Mouse (Mus musculus): ENCODE results near the gene Wee1. TPM values are rescaled to one million over a fixed set of nuclear protein-coding genes. Genes with fewer than 3 reads are reported as not detected.
A peak's percentile ranks its signal among the peaks of the same experiment; 100 is the strongest.

The Wee1 gene
- polyA plus RNA-seq (2012): 0.69 and 1.1 TPM in 2 replicates

DNA sequence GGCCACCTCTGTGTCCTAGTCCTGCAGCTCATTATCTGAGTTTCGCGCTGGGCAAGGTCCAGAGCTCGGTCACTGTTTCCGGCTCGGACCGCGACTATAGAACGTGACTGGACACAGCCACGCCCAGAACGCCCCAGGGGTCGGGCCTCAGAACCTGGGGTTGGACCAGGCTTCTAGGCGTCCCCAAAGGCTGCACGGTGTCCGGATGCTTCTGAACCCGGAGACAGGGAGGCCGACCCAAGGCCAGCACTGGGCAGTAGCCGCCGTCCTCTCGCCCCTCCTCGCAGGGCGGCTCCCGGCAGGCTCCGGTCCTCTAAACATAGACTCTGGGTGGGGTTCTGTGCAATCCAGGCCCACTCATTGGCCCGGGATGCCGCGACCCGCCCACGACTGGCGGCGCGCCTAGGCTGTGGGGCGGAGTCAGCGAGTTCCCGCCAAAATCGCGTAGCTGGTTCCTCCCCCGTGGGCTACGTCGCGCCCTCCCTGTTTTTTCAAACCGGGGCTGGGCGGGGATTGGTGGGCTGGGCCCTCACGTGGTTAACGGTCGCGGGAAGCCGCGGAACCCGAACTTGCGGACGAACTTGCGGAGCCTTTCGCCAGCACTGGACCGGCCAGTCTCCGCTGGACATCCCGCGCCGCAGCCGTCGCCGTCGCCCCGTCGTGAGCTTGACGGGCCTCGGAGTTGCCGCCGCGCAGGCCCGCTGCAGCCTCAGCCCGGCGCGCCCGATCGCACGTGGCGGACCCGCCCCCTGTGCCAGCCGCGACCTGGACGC is at the start of gene Wee1:
Wee1 (plus strand) TSS at position 531 of the 773 bp plus-strand sequence.
- peaks cover 38% of the 10 kb centered on the region for H3K4me1 ChIP-seq (ENCODE audit: control insufficient read depth)
- H3K9me3 ChIP-seq (ENCODE audit: control insufficient read depth, low read length): no peaks in the 10 kb centered on the region
- H3K4me3 ChIP-seq (replicated peaks): peak within 1 kb of the TSS; percentile 99
- TF ChIP-seq TAL1 (IDR thresholded peaks at IDR 0.05; ENCODE audit: low read length) (no peak), GATA1 (IDR thresholded peaks at IDR 0.05; ENCODE audit: low read length) (no peak)
- H3K27me3 ChIP-seq (ENCODE audit: control insufficient read depth): no peaks in the 10 kb centered on the region
- H3K36me3 ChIP-seq (ENCODE audit: control insufficient read depth): peaks cover 26% of the 10 kb centered on the region

DNA sequence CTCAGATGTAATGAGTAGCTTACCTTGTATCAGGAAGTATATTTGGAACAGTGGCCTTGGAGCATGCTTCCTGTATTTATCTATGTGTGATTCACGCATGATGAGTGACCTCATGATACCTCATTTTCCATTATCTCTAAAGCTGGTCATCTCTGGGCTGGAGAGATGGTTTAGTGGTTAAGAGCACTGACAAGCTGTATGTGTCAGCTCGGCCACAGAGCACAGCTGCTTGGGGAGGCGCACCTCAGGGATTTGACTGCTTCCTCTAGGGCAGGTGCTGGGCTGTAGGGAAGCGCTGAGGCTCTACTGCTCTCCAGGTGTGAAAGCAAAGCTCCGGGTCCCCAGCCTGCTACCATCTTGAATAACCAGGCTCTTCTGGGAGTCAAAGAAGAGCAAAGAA is 43.7 kb upstream of the Wee1 start:
- Histone ChIP-seq H3K36me3 (ENCODE audit: control insufficient read depth) (peaks cover 100% of the 10 kb centered on the region), H3K4me1 (ENCODE audit: control insufficient read depth) (no peaks in the 10 kb centered on the region), H3K9me3 (ENCODE audit: control insufficient read depth, low read length) (no peaks in the 10 kb centered on the region), H3K4me3 (replicated peaks) (no peak overlapping the region), H3K27me3 (ENCODE audit: control insufficient read depth) (no peaks in the 10 kb centered on the region)
- TF ChIP-seq GATA1 (IDR thresholded peaks at IDR 0.05; ENCODE audit: low read length) (no peak), TAL1 (IDR thresholded peaks at IDR 0.05; ENCODE audit: low read length) (no peak)

- no peaks in the 10 kb centered on the region for H3K9me3 ChIP-seq (ENCODE audit: control insufficient read depth, low read length)
- H3K36me3 ChIP-seq (ENCODE audit: control insufficient read depth): peaks cover 100% of the 10 kb centered on the region
- H3K27me3 ChIP-seq (ENCODE audit: control insufficient read depth): no peaks in the 10 kb centered on the region
- H3K4me3 ChIP-seq (replicated peaks): no peak overlapping the region
- no peaks in the 10 kb centered on the region for H3K4me1 ChIP-seq (ENCODE audit: control insufficient read depth)
- TF ChIP-seq GATA1 (IDR thresholded peaks at IDR 0.05; ENCODE audit: low read length): no peak
- no peak for TF ChIP-seq TAL1 (IDR thresholded peaks at IDR 0.05; ENCODE audit: low read length)
Measured at GRCm38 (mm10) chr7:110083386-110084165, 38.3 kb upstream of the Wee1 start.

- Histone ChIP-seq H3K4me1 (ENCODE audit: control insufficient read depth) (no peaks in the 10 kb centered on the region), H3K27me3 (ENCODE audit: control insufficient read depth) (no peaks in the 10 kb centered on the region), H3K4me3 (replicated peaks) (no peak overlapping the region), H3K9me3 (ENCODE audit: control insufficient read depth, low read length) (no peaks in the 10 kb centered on the region), H3K36me3 (ENCODE audit: control insufficient read depth) (peaks cover 100% of the 10 kb centered on the region)
- no peak for TF ChIP-seq TAL1 (IDR thresholded peaks at IDR 0.05; ENCODE audit: low read length)
- TF ChIP-seq GATA1 (IDR thresholded peaks at IDR 0.05; ENCODE audit: low read length): no peak
Measured at GRCm38 (mm10) chr7:110085217-110085616, 36.6 kb upstream of the Wee1 start.

GRCm38 (mm10) chr7:110087914-110088313 is 33.9 kb upstream of the Wee1 start:
- TF ChIP-seq GATA1 (IDR thresholded peaks at IDR 0.05; ENCODE audit: low read length) (no peak), TAL1 (IDR thresholded peaks at IDR 0.05; ENCODE audit: low read length) (no peak)
- H3K36me3 ChIP-seq (ENCODE audit: control insufficient read depth): peaks cover 100% of the 10 kb centered on the region
- H3K27me3 ChIP-seq (ENCODE audit: control insufficient read depth): no peaks in the 10 kb centered on the region
- no peaks in the 10 kb centered on the region for H3K9me3 ChIP-seq (ENCODE audit: control insufficient read depth, low read length)
- H3K4me3 ChIP-seq (replicated peaks): no peak overlapping the region
- H3K4me1 ChIP-seq (ENCODE audit: control insufficient read depth): no peaks in the 10 kb centered on the region

DNA sequence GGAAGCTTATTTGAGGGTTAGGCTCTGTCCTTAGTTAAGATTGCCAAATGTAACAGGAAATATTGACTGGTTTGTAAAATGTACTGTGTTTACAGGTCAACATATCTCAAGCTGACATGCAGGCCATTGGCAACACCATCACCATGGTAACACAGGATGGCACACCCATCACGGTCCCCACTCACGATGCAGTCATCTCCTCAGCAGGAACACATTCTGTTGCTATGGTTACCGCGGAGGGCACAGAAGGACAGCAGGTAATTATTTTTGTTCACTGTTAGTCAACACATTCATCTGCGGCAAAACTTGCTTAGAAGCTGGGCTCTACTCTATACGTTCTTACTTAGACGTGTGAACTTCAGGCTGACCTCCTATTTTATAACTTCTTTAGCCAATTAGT is 30.2 kb upstream of the Wee1 start:
- H3K36me3 ChIP-seq (ENCODE audit: control insufficient read depth): peaks cover 100% of the 10 kb centered on the region
- no peak overlapping the region for H3K4me3 ChIP-seq (replicated peaks)
- H3K9me3 ChIP-seq (ENCODE audit: control insufficient read depth, low read length): no peaks in the 10 kb centered on the region
- TF ChIP-seq GATA1 (IDR thresholded peaks at IDR 0.05; ENCODE audit: low read length) (no peak), TAL1 (IDR thresholded peaks at IDR 0.05; ENCODE audit: low read length) (no peak)
- no peaks in the 10 kb centered on the region for H3K27me3 ChIP-seq (ENCODE audit: control insufficient read depth)
- peaks cover 6% of the 10 kb centered on the region for H3K4me1 ChIP-seq (ENCODE audit: control insufficient read depth)

- peaks cover 66% of the 10 kb centered on the region for H3K36me3 ChIP-seq (ENCODE audit: control insufficient read depth)
- peaks cover 6% of the 10 kb centered on the region for H3K4me1 ChIP-seq (ENCODE audit: control insufficient read depth)
- no peak overlapping the region for H3K4me3 ChIP-seq (replicated peaks)
- H3K9me3 ChIP-seq (ENCODE audit: control insufficient read depth, low read length): peaks cover 3% of the 10 kb centered on the region
- H3K27me3 ChIP-seq (ENCODE audit: control insufficient read depth): no peaks in the 10 kb centered on the region
- no peak for TF ChIP-seq GATA1 (IDR thresholded peaks at IDR 0.05; ENCODE audit: low read length)
- TF ChIP-seq TAL1 (IDR thresholded peaks at IDR 0.05; ENCODE audit: low read length): no peak
Measured at GRCm38 (mm10) chr7:110096332-110096731, 25.5 kb upstream of the Wee1 start.

GRCm38 (mm10) chr7:110097106-110097793 is 24.6 kb upstream of the Wee1 start:
- Histone ChIP-seq H3K4me1 (ENCODE audit: control insufficient read depth) (peaks cover 6% of the 10 kb centered on the region), H3K27me3 (ENCODE audit: control insufficient read depth) (no peaks in the 10 kb centered on the region), H3K4me3 (replicated peaks) (no peak overlapping the region), H3K9me3 (ENCODE audit: control insufficient read depth, low read length) (peaks cover 3% of the 10 kb centered on the region), H3K36me3 (ENCODE audit: control insufficient read depth) (peaks cover 56% of the 10 kb centered on the region)
- no peak for TF ChIP-seq TAL1 (IDR thresholded peaks at IDR 0.05; ENCODE audit: low read length)
- no peak for TF ChIP-seq GATA1 (IDR thresholded peaks at IDR 0.05; ENCODE audit: low read length)

DNA sequence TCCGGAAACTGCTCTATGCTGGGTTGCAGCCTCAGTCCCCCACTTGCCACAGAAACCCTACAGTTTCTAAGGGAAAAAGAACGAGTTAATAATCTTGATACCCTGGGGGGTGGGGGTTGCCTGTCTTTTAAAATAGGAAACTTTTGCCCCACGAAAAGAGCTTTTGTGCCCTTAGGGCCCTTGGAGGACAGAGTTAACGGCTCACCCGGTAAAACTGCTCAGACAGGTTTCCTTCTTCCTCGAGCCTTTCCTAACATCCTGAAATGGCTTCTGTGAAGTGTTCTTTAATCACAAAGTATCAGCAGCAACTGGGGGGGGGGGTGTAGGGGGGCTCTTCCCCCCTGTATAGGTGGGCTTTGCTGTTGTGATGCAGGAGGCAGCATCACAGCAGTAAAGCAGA is 21.0 kb upstream of the Wee1 start:
- peaks cover 20% of the 10 kb centered on the region for H3K36me3 ChIP-seq (ENCODE audit: control insufficient read depth)
- no peaks in the 10 kb centered on the region for H3K27me3 ChIP-seq (ENCODE audit: control insufficient read depth)
- peaks cover 3% of the 10 kb centered on the region for H3K9me3 ChIP-seq (ENCODE audit: control insufficient read depth, low read length)
- peaks cover 6% of the 10 kb centered on the region for H3K4me1 ChIP-seq (ENCODE audit: control insufficient read depth)
- TF ChIP-seq GATA1 (IDR thresholded peaks at IDR 0.05; ENCODE audit: low read length) (no peak), TAL1 (IDR thresholded peaks at IDR 0.05; ENCODE audit: low read length) (no peak)
- no peak overlapping the region for H3K4me3 ChIP-seq (replicated peaks)
